Mouse (Mus musculus) heart, embryonic 11.5 days (tissue): ENCODE measurements around the gene Gipc3. TPM values are rescaled to one million over a fixed set of nuclear protein-coding genes. Genes with fewer than 3 reads are reported as not detected.

ENCODE experiments used
- ATAC-seq: fragments of 200-750 bp; cut with Nextera tagmentation; replicated peaks from 2 replicates; pipeline ENCODE4 v1.8.0; 2017; ENCODE audit warnings: moderate library complexity; ENCODE audit not compliant: insufficient number of reproducible peaks, low FRiP score, low TSS enrichment
- H3K27ac ChIP-seq: fragments of 300-500 bp; sonication (generic); 2 replicates; pipeline ENCODE4 v1.5.1; 2014; ENCODE audit warnings: mild to moderate bottlenecking, low read depth, low read length
- H3K27me3 ChIP-seq: fragments of 300-500 bp; sonication (generic); 2 replicates; pipeline ENCODE4 v1.6.1; 2014; ENCODE audit warnings: mild to moderate bottlenecking, low read length, mixed read lengths; ENCODE audit not compliant: control insufficient read depth, insufficient read depth
- H3K36me3 ChIP-seq: fragments of 300-500 bp; sonication (generic); 2 replicates; pipeline ENCODE4 v1.6.1; 2014; ENCODE audit warnings: mild to moderate bottlenecking, low read length, moderate library complexity, mixed read lengths; ENCODE audit not compliant: control insufficient read depth, insufficient read depth
- H3K4me1 ChIP-seq: fragments of 300-500 bp; sonication (generic); 2 replicates; pipeline ENCODE4 v1.6.1; 2014; ENCODE audit warnings: low read length; ENCODE audit not compliant: control insufficient read depth, insufficient read depth
- H3K4me2 ChIP-seq: fragments of 300-500 bp; sonication (generic); 2 replicates; pipeline ENCODE4 v1.6.1; 2014; ENCODE audit warnings: mild to moderate bottlenecking, moderate library complexity
- H3K4me3 ChIP-seq: fragments of 300-500 bp; sonication (generic); 2 replicates; pipeline ENCODE4 v1.5.1; 2014; ENCODE audit warnings: low read depth, low read length
- H3K9ac ChIP-seq: fragments of 300-500 bp; sonication (generic); 2 replicates; pipeline ENCODE4 v1.6.1; 2014; ENCODE audit warnings: mild to moderate bottlenecking, low read depth, low read length, moderate library complexity
- H3K9me3 ChIP-seq: fragments of 300-500 bp; sonication (generic); replicated peaks from 2 replicates; pipeline ENCODE4 v1.6.1; 2016; ENCODE audit warnings: low read length; ENCODE audit not compliant: control insufficient read depth
- WGBS: fragments of 180-500 bp; shearing (Covaris S2); extraction: QIAGEN DNeasy Blood & Tissue Kit; methylation state at CpG from one replicate; pipeline ENCODE4 v1.1.7; 2014; ENCODE audit not compliant: insufficient replicate concordance; 5-methylcytosine and 5-hydroxymethylcytosine counted together
- microRNA-seq: library from miRNA; unstranded; fragments of <30 nt; microRNA quantifications from one replicate; pipeline ENCODE4, GENCODE M21; 2016; ENCODE audit warnings: borderline number of aligned reads
- polyA plus RNA-seq: library from polyadenylated mRNA; unstranded; fragments of >200 nt; fragmentation: Nextera tagmentation; extraction: Ambion mirVana; gene quantifications from 2 replicates; pipeline ENCODE4 v1.2.1, GENCODE M21; 2014

Gipc3 gene
- polyA plus RNA-seq, 1 experiment from 2014 or later = not detected

- Histone ChIP-seq H3K4me1 (peaks cover 4% of the 10 kb centered on the region; the same call in 1 of the 2 replicates), H3K9ac (peak overlapping the region; percentile 71), H3K4me3 (peak overlapping the region; percentile 51), H3K27me3 (peaks cover 61% of the 10 kb centered on the region), H3K9me3 (no peaks in the 10 kb centered on the region), H3K27ac (no peak overlapping the region), H3K4me2 (peak overlapping the region; percentile 86), H3K36me3 (no peaks in the 10 kb centered on the region)
- 1% methylated on average over 54 of the region's 54 CpGs for WGBS
- ATAC-seq = peak; percentile 58
Observed at GRCm38 (mm10) chr10:81285694-81286450, 57.2 kb downstream of the Gipc3 start.

Small RNA genes within 50 kb of the gene (microRNA-seq; reads per million reads assigned to microRNA genes)
- gene Mir6913 = 0.27 reads per million

Other genes with a start within 250 kb of the Gipc3 start
- 0.37 and 1.0 TPM in 2 replicates for gene Creb3l3, start 244.4 kb downstream of the Gipc3 start, polyA plus RNA-seq
- gene Map2k2, start 237.4 kb downstream of the Gipc3 start, polyA plus RNA-seq = 153 and 154 TPM in 2 replicates
- 10.6 and 10.8 TPM in 2 replicates for gene Zbtb7a, start 208.0 kb downstream of the Gipc3 start, polyA plus RNA-seq
- 39.4 and 39.7 TPM in 2 replicates for gene Pias4, start 175.3 kb downstream of the Gipc3 start, polyA plus RNA-seq
- 313 and 338 TPM in 2 replicates for gene Eef2, start 166.6 kb downstream of the Gipc3 start, polyA plus RNA-seq
- 44.1 and 47.4 TPM in 2 replicates for gene Dapk3, start 160.3 kb downstream of the Gipc3 start, polyA plus RNA-seq
- 0.21 TPM in 1 of 2 replicates, not detected in the other for gene 4930442H23Rik, start 159.4 kb downstream of the Gipc3 start, polyA plus RNA-seq
- gene Nmrk2, start 141.2 kb downstream of the Gipc3 start, polyA plus RNA-seq = 2.2 and 3.6 TPM in 2 replicates
- gene Atcay, start 112.4 kb downstream of the Gipc3 start, polyA plus RNA-seq = 0.60 and 0.83 TPM in 2 replicates
- 2.3 and 3.7 TPM in 2 replicates for gene Zfr2, start 110.1 kb downstream of the Gipc3 start, polyA plus RNA-seq
- 1.0 and 1.7 TPM in 2 replicates for gene Matk, start 90.3 kb downstream of the Gipc3 start, polyA plus RNA-seq
- gene Mrpl54, start 76.3 kb downstream of the Gipc3 start, polyA plus RNA-seq = 247 and 257 TPM in 2 replicates
- gene Apba3, start 76.3 kb downstream of the Gipc3 start, polyA plus RNA-seq = 41.2 and 44.1 TPM in 2 replicates
- gene Tjp3, start 51.7 kb downstream of the Gipc3 start, polyA plus RNA-seq = 0.90 and 1.4 TPM in 2 replicates
- 30.2 and 32.1 TPM in 2 replicates for gene Pip5k1c, start 50.3 kb downstream of the Gipc3 start, polyA plus RNA-seq
- gene Cactin, start 22.2 kb downstream of the Gipc3 start, polyA plus RNA-seq = 20.2 and 25.0 TPM in 2 replicates
- gene Tbxa2r, start 14.5 kb downstream of the Gipc3 start, polyA plus RNA-seq = 10.9 and 11.2 TPM in 2 replicates
- 102 and 107 TPM in 2 replicates for gene Hmg20b, start 7.2 kb upstream of the Gipc3 start, polyA plus RNA-seq
- 4.6 and 4.7 TPM in 2 replicates for gene Mfsd12, start 14.2 kb upstream of the Gipc3 start, polyA plus RNA-seq
- gene 4930404N11Rik, start 22.6 kb upstream of the Gipc3 start, polyA plus RNA-seq = 0.23 and 0.67 TPM in 2 replicates
- 66.1 and 70.0 TPM in 2 replicates for gene Fzr1, start 35.2 kb upstream of the Gipc3 start, polyA plus RNA-seq
- 47.5 and 61.4 TPM in 2 replicates for gene Dohh, start 41.2 kb upstream of the Gipc3 start, polyA plus RNA-seq
- 1.4 and 2.9 TPM in 2 replicates for gene Gm48551, start 41.2 kb upstream of the Gipc3 start, polyA plus RNA-seq
- 0.55 and 1.2 TPM in 2 replicates for gene Gm48552, start 45.7 kb upstream of the Gipc3 start, polyA plus RNA-seq
- gene Smim24, start 49.8 kb upstream of the Gipc3 start, polyA plus RNA-seq = 4.2 and 5.8 TPM in 2 replicates
- 28.1 and 29.8 TPM in 2 replicates for gene Nfic, start 112.4 kb upstream of the Gipc3 start, polyA plus RNA-seq
- 0.19 and 0.31 TPM in 2 replicates for gene Celf5, start 139.4 kb upstream of the Gipc3 start, polyA plus RNA-seq
- 40.9 and 49.0 TPM in 2 replicates for gene Ncln, start 153.1 kb upstream of the Gipc3 start, polyA plus RNA-seq
- gene S1pr4, start 156.9 kb upstream of the Gipc3 start, polyA plus RNA-seq = 0.56 and 0.79 TPM in 2 replicates
- gene Gna15, start 181.0 kb upstream of the Gipc3 start, polyA plus RNA-seq = 2.5 and 3.4 TPM in 2 replicates
- 55.5 and 58.8 TPM in 2 replicates for gene Gna11, start 201.9 kb upstream of the Gipc3 start, polyA plus RNA-seq
- gene Aes, start 216.2 kb upstream of the Gipc3 start, polyA plus RNA-seq = 330 and 481 TPM in 2 replicates
- gene Tle2, start 231.3 kb upstream of the Gipc3 start, polyA plus RNA-seq = 17.8 and 18.3 TPM in 2 replicates